Mouse (Mus musculus) hindlimb bud, embryonic 11.5 days (tissue): Measurements from ENCODE around the gene Ccdc40.
A peak's percentile ranks its signal among the peaks of the same experiment; 100 is the strongest.

ENCODE experiments used
- DNase-seq: peaks from one replicate; pipeline ENCODE4 v3.0.0-alpha.2; 2012; ENCODE audit warnings: low read depth, low spot score; ENCODE audit errors: extremely low spot score

Gene Ccdc40

GRCm38 (mm10) chr11:119207986-119208385, 20.4 kb upstream of the Ccdc40 start:
- no peak for DNase-seq

- DNase-seq, result no peak
Measured at GRCm38 (mm10) chr11:119208870-119209370, 19.5 kb upstream of the Ccdc40 start.

GRCm38 (mm10) chr11:119209371-119210025, 18.9 kb upstream of the Ccdc40 start:
- DNase-seq, result no peak

GRCm38 (mm10) chr11:119210321-119211100, 17.9 kb upstream of the Ccdc40 start:
- DNase-seq, result no peak

DNA sequence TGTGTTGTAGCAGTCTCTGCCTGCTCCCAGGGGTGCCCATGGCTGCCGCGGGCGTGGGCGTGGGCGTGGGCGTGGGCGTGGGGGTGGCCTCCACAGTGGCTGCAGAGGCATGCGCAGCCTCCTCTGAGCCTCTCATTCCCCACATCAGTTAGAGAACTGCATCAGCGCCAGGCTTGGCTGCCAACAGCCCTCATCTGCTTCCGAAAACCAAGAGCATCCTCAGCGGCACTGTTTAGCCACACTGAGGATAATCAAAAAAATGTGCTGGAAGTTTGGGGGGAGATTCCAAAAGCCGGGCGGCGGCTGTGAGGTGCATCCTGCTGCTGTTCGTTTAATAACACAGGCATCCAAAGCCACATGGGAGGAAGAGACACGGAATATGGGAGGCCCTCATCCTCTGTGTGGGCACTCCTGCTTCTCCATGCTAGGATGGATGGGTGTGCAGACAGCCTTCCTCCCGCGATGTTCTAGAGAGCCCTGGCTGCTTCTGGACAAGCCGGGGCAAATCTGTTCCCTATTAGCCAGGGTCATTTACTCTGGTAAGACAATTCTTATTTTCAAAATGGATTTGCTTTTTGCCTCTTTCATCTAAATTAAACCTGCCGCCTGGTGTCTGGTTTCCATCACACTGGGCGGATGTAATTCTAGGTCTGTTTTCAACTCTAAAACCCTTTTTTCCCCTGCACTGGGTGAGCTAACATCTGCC, 16.6 kb upstream of the Ccdc40 start:
- DNase-seq, result peak; percentile 63

DNA sequence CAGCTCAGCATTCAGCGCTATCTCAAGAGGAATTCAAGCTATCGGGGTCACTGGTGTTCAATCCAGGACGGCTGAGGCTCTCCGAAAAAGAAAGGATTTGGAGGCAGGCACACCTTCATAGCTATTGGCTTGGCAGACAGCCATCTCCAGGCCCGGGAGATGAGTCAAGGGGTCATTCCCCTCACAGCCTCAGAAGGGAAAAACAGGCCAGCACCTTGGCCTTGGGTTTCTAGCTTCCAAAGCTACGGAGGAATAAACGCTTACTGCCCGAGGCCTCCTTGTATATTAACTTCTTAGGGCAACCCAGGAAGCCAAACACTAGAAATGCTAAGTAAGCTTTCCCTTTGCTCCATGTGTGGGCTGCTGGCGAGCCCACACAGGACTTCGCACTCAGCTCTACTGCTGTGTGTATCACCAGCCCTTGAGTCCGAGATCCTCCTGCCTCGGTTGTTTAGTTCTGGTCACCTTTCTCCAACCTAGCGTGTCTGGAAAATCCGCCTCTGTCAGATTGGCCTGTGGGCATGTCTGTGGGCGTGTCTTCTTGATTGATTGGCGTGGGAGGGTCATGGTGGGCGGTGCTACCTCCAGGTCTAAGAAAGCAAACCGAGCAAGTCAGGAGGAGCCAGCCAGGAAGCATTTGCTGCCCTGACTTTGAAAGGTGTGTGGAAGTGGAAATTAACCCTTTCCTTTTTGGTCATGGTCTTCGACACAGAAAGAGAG, 15.0 kb upstream of the Ccdc40 start:
- no peak for DNase-seq

DNA sequence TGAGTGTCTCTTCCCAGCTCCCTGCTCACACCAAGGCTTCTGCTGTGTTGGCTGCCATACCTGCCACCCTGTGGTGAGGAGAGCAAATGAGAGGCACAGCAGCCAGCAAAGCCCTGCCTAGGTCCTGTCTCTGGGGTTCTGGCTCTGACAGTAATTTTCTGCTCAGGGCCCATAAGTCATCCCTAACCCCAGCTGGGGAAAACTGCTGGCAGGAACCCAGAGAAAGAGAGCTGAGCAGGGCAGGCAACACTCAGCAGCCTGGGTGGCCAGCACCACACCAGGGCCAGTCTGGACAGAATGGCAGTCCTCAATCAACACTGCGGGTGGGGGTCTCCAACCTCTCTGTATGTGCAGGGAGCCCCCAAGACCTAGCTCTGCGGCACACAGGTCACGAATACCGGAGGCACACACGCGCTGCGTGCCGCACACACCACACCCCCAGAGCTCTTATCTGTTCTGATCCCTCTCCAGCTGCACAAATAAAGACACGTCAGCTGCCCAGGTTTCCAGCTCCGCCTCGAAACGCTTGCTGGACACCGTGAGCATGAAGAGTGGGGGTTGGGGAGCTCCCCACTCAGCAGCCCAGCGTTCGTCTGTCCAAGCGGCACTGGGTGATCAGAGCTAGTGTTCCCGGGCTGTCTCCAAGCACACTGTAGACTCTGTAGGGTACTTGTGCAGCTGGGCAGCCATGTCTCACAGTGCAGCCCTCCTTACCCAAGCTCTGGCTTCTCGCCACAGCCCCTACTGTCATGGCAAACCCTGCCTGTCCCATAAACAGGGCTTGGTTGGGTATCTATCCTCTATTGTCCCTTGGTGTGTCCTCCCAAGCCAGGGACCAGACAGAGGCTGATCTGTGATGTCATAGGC, 13.1 kb upstream of the Ccdc40 start:
- DNase-seq, result no peak

- DNase-seq, result no peak
Measured at GRCm38 (mm10) chr11:119215905-119216507, 12.4 kb upstream of the Ccdc40 start.

- no peak for DNase-seq
Measured at GRCm38 (mm10) chr11:119217861-119218260, 10.5 kb upstream of the Ccdc40 start.

DNA sequence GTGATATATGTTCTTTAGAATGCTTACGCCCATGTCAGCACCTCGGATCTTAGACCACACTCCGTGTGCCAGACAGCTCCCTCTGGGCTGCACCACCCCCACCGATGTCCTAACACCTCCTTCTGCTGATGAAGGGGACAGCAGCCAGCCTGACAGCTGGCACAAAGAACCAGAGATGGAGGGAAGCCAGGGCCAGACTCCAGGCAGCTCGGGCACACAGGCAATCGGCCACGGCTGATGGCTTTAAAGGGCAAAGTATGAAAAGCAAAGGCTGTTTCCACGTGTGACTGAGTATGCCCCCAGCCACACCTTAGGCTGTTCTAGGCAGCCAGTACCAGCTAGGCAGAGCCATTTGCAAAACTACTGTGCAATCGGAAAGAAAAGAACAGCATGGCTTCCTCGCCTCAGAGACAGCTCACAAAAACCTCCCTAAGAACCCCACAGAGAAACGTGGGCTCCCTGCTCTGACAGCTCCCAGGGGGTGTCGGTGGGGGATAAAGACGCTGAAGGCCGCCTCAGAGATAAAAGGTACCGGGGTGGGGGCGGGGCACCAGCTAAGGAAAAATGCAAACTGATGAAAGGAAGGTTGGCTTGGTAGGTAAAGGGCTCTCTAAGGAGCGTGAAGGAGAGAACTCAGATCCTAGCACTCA, 8.4 kb upstream of the Ccdc40 start:
- no peak for DNase-seq

GRCm38 (mm10) chr11:119221812-119222510, 6.4 kb upstream of the Ccdc40 start:
- no peak for DNase-seq

DNA sequence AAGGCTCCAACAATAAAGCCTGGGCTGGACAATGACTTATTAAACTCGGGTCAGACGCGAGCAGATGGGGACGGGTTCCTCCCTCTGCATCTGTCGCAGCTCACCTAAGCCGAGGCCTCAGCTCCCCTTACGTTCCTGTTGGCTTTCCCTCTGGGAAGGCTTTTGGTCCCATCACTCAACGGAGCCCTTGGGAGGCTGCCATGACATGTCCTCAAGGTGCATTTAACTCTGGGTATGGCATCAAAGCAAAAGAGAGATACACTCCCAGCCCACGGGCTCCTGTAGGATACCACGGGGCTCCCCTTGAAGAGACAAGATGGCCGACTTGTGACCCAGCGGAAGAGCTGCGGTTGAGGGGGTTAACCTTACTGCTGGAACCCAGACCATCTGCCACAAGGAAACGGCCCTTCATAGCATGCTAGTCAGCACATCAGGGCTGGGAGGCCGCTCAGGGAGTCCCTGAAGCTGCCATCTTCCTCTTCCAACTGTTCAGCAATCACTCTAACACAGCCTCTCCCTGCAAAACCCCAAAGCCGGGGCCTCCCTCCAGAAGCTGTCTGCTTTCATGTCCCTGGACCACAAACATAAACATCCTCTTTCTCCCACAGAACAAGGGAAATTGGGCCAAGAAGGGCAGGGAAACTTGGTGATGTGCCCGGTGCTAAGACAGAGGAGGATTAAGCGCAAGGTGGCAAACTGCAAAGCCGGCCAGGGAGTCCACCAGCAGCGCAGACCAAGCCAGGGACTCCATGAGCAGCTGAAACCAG, 5.1 kb upstream of the Ccdc40 start:
- no peak for DNase-seq

- no peak for DNase-seq
Measured at GRCm38 (mm10) chr11:119224926-119225325, 3.4 kb upstream of the Ccdc40 start.

- no peak for DNase-seq
Measured at GRCm38 (mm10) chr11:119225634-119226033, 2.7 kb upstream of the Ccdc40 start.

DNA sequence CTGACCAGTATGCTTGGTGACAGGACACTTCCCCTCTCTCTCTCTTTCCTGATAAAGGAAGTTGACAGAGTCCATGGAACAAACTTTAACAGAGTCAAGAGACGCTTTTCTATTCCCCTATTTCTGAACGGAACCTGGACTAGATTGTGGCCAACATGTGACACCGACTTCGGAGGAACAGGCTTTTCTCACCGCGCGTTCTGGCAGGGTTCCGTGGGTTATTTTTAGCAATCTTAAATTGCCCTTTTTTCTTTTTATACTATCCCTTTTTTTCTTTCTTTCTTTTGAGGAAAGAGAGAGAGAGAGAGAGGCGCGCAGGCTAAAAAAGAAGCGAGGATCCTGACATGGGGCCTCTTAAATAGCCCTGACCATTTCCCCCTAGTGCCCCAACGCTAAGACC, 781 bp upstream of the Ccdc40 start:
- no peak for DNase-seq

GRCm38 (mm10) chr11:119228846-119229626, 664 bp downstream of the Ccdc40 start:
- DNase-seq, result peak; percentile 69

- no peak for DNase-seq
Measured at GRCm38 (mm10) chr11:119234770-119235169, 6.4 kb downstream of the Ccdc40 start.
